ENCODE assay signal across 13 mouse cellular contexts in the genomic region with DNA sequence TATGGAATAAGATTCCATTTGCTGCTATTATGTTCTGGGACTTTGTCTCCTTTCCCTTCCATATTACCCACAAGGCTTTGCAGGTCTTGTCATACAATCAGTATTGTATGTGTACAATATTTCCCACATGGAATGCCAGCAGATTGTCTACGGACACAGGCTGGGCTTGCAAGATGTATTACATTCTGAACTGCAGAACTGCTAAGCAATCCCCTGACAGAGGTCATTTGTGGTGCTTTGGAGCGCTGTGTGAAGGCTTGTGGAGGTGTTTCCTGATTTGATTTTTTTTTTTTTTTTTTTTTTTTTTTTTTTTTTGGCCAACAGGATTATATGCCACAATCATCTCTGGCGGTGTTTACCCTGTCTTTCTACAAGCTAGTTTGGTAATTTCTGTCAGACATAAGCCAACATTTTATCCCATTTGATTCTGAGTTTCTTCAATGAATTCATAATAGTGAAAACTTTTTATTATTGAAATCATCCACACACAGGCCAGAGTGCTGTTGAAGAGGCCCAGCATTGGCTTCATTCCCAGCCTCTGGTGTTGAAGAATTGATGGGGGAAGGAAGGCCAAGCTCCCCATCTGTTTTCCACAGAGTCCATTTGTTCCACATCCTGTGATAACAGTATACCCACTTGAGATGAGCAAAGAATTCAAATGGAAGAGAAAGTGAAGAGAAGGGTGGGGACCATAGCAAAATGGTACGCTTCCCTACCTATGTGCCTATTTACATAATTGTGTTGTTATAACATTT. TPM values are rescaled to one million over a fixed set of nuclear protein-coding genes. Genes with fewer than 3 reads are reported as not detected.
DNase-seq lines count a peak whose midpoint lies in the region; ATAC-seq and TF ChIP-seq lines count a peak whose summit lies in the region.
"Had no signal": no experiment of that assay in that cellular context is flagged by ENCODE, and none has a peak within 500 bp of the region (broad histone marks: within the 10 kb centered on the region; RNA-seq: fewer than 3 reads in every experiment).

No protein-coding gene starts in this region.

- no peak for ATAC-seq in cerebellum, adult (ENCODE audit: insufficient number of reproducible peaks, low FRiP score, low TSS enrichment)
- ATAC-seq in heart, embryonic 16.5 days (replicated peaks; ENCODE audit: extremely low read depth, insufficient read depth, low FRiP score): peak; percentile 77
- no peak for ATAC-seq in hindbrain, embryonic 11.5 days (ENCODE audit: low FRiP score)

- no peak for TF ChIP-seq POLR2A in cerebellum, adult 2 months (IDR thresholded peaks at IDR 0.05; ENCODE audit: borderline replicate concordance, insufficient read depth, low read length)

- 86% methylated on average over 4 of the region's 4 CpGs for WGBS in cerebellum, adult 2 months
- 43% methylated on average over 4 of the region's 4 CpGs for WGBS in heart, embryonic 16.5 days
- WGBS in hindbrain, embryonic 11.5 days: 90% methylated on average over 4 of the region's 4 CpGs

- no peaks in the 10 kb centered on the region for H3K27me3 ChIP-seq in cerebellum, adult 2 months (ENCODE audit: control insufficient read depth, insufficient read depth, low read length)
- no peaks in the 10 kb centered on the region for H3K27me3 ChIP-seq in heart, embryonic 16.5 days (ENCODE audit: control insufficient read depth, insufficient read depth, low read length)
- H3K27me3 ChIP-seq in hindbrain, embryonic 11.5 days (ENCODE audit: control insufficient read depth, insufficient read depth, low read length): no peaks in the 10 kb centered on the region
- H3K27me3 ChIP-seq: liver, embryonic 15.5 days had no signal

- in situ Hi-C loops in ES-E14 (cut with MboI; ENCODE audit: low sequenced_read_pairs in 2 of 2, unreplicated experiment in 2 of 2): no loop called here

- no peaks in the 10 kb centered on the region for H3K36me3 ChIP-seq in ES-E14 (ENCODE audit: control insufficient read depth, insufficient read depth, low read length, poor library complexity, severe bottlenecking)
- H3K36me3 ChIP-seq in heart, embryonic 16.5 days (ENCODE audit: control insufficient read depth, insufficient read depth): no peaks in the 10 kb centered on the region
- no peaks in the 10 kb centered on the region for H3K36me3 ChIP-seq in hindbrain, embryonic 11.5 days (ENCODE audit: control insufficient read depth, insufficient read depth, low read length)
- H3K36me3 ChIP-seq: liver, embryonic 15.5 days had no signal

- peak; percentile 6 to 53 for DNase-seq in cerebellum, adult 2 months
- peak; percentile 33 to 49 for DNase-seq in kidney, postnatal 4 days
- no peak for DNase-seq in kidney, adult 11 months
- no peak for DNase-seq in ES-E14 (ENCODE audit: low read depth, low spot score)
- no peak for DNase-seq in urinary bladder, postnatal 14 days (ENCODE audit: low spot score)
- no peak for DNase-seq in hindbrain, embryonic 11.5 days (ENCODE audit: low spot score)
- DNase-seq: adrenal gland, postnatal 14 days; kidney, adult 18-20 months; thymus, postnatal 14 days had no signal

- no peak overlapping the region for H3K27ac ChIP-seq in cerebellum, adult 2 months (ENCODE audit: insufficient read depth, low read length)
- no peak overlapping the region for H3K27ac ChIP-seq in ES-E14 (ENCODE audit: insufficient read depth, low read depth, low read length, poor library complexity, severe bottlenecking)
- 0 out of 2 replicates have a peak overlapping the region, but pooled peaks have one; percentile 12 for H3K27ac ChIP-seq in heart, embryonic 16.5 days (ENCODE audit: low read length)
- no peak overlapping the region for H3K27ac ChIP-seq in hindbrain, embryonic 11.5 days (ENCODE audit: low read depth, low read length)
- H3K27ac ChIP-seq: heart, adult 2 months; liver, embryonic 15.5 days had no signal

- H3K4me1 ChIP-seq in cerebellum, adult 2 months (ENCODE audit: control insufficient read depth, insufficient read depth, low read length): peaks cover 5% of the 10 kb centered on the region; the same call in 1 of the 2 replicates
- no peaks in the 10 kb centered on the region for H3K4me1 ChIP-seq in ES-E14 (ENCODE audit: control insufficient read depth in 2 of 2, insufficient read depth in 2 of 2, low read length in 2 of 2, poor library complexity in 1 of 2)
- peaks cover 16% of the 10 kb centered on the region for H3K4me1 ChIP-seq in heart, embryonic 16.5 days (ENCODE audit: control insufficient read depth, insufficient read depth, low read length)
- H3K4me1 ChIP-seq in hindbrain, embryonic 11.5 days (replicated peaks; ENCODE audit: control insufficient read depth, insufficient read depth, low read length): no peaks in the 10 kb centered on the region
- H3K4me1 ChIP-seq: liver, embryonic 15.5 days had no signal

- no peak for TF ChIP-seq CTCF in cerebellum, adult 2 months (IDR thresholded peaks at IDR 0.05; ENCODE audit: borderline replicate concordance, insufficient read depth, low read depth, low read length)

- H3K4me2 ChIP-seq in heart, embryonic 16.5 days (ENCODE audit: low read depth, low read length): no peak overlapping the region
- H3K4me2 ChIP-seq in hindbrain, embryonic 11.5 days (replicated peaks; ENCODE audit: low read depth, low read length): no peak overlapping the region
- H3K4me2 ChIP-seq: liver, embryonic 15.5 days had no signal

- H3K4me3 ChIP-seq in cerebellum, adult 2 months (replicated peaks; ENCODE audit: insufficient read depth, low read depth, low read length): no peak overlapping the region
- H3K4me3 ChIP-seq in ES-E14 (ENCODE audit: insufficient read depth in 1 of 2, low read depth in 1 of 2, low read length in 2 of 2, poor library complexity in 1 of 2, severe bottlenecking in 1 of 2): no peak overlapping the region
- no peak overlapping the region for H3K4me3 ChIP-seq in heart, embryonic 16.5 days (ENCODE audit: low read length)
- H3K4me3 ChIP-seq in hindbrain, embryonic 11.5 days (ENCODE audit: low read depth, low read length): no peak overlapping the region
- H3K4me3 ChIP-seq: heart, adult 2 months; liver, embryonic 15.5 days had no signal

- H3K9me3 ChIP-seq in ES-E14 (ENCODE audit: control insufficient read depth, insufficient read depth, low read depth, low read length): no peaks in the 10 kb centered on the region
- H3K9me3 ChIP-seq in heart, embryonic 16.5 days (replicated peaks; ENCODE audit: control insufficient read depth, low read length): no peaks in the 10 kb centered on the region
- H3K9me3 ChIP-seq in hindbrain, embryonic 11.5 days (ENCODE audit: control insufficient read depth, low read length): no peaks in the 10 kb centered on the region
- H3K9me3 ChIP-seq: liver, embryonic 15.5 days had no signal

- no peak overlapping the region for H3K9ac ChIP-seq in ES-E14 (ENCODE audit: insufficient read depth, low read depth, low read length, poor library complexity, severe bottlenecking)
- H3K9ac ChIP-seq in heart, embryonic 16.5 days (ENCODE audit: low read length): no peak overlapping the region
- H3K9ac ChIP-seq in hindbrain, embryonic 11.5 days (ENCODE audit: low read depth, low read length): no peak overlapping the region
- H3K9ac ChIP-seq: liver, embryonic 15.5 days had no signal

TF ChIP-seq in ES-E14, 5 proteins besides CTCF, POLR2A, EP300 and RAD21:
- TF ChIP-seq CHD2 (IDR thresholded peaks at IDR 0.05; ENCODE audit: low read depth, low read length) (no peak), MAFK (IDR thresholded peaks at IDR 0.05; ENCODE audit: insufficient read depth, low read depth, low read length) (no peak), HCFC1 (IDR thresholded peaks at IDR 0.05; ENCODE audit: borderline replicate concordance, insufficient read depth, low read length) (no peak), ZNF384 (IDR thresholded peaks at IDR 0.05; ENCODE audit: low read depth, low read length) (peak; percentile 60; the same call in 1 of the 2 replicates)

RNA-seq across cellular contexts. Expression of gene Ggact, which starts 45.8 kb away (rescaled TPM):
- polyA plus RNA-seq in cerebellum, adult 2 months (2012; rRNA removed): 137 and 143 TPM in 2 replicates
- 13.6 and 17.4 TPM in 2 replicates for total RNA-seq in ES-E14 (2012; rRNA removed)
- polyA plus RNA-seq in heart, embryonic 16.5 days (2015; fragmentation: Nextera tagmentation; extraction: Ambion mirVana): 14.7 and 16.1 TPM in 2 replicates
- polyA plus RNA-seq in hindbrain, embryonic 11.5 days (2014; fragmentation: Nextera tagmentation; extraction: Ambion mirVana): 5.1 and 5.6 TPM in 2 replicates

Comparison
In these comparisons a context has a peak if more than half of its experiments do, and no peak if none do; other contexts are left out.
1. DNase-seq: peak in cerebellum, adult 2 months (2 of 2) and kidney, postnatal 4 days (2 of 2); none in kidney, adult 11 months (single experiment), ES-E14 (single experiment), urinary bladder, postnatal 14 days (single experiment) and hindbrain, embryonic 11.5 days (single experiment).